Mouse (Mus musculus) kidney, postnatal 0 days (tissue): ENCODE results near the gene Rangrf. TPM values are rescaled to one million over a fixed set of nuclear protein-coding genes. Genes with fewer than 3 reads are reported as not detected.
A peak's percentile ranks its signal among the peaks of the same experiment; 100 is the strongest.
"Not testable (repeated sequence)": the region's sequence is repeated elsewhere in the genome, so short reads cannot be mapped to it uniquely, and the experiment has no call there.

Source experiments
- ATAC-seq: fragments of 200-750 bp; cut with Nextera tagmentation; replicated peaks from 2 replicates; pipeline ENCODE4 v1.8.0; 2017; ENCODE audit warnings: low read depth, moderate number of reproducible peaks, moderate TSS enrichment, moderate library complexity; ENCODE audit not compliant: low FRiP score
- DNase-seq: peaks from one replicate; pipeline ENCODE4 v3.0.0-alpha.2; 2016; ENCODE audit warnings: low spot score
- H3K27ac ChIP-seq: fragments of 300-500 bp; sonication (generic); 2 replicates; pipeline ENCODE4 v1.5.1; 2014; ENCODE audit warnings: mild to moderate bottlenecking
- H3K27me3 ChIP-seq: fragments of 300-500 bp; sonication (generic); 2 replicates; pipeline ENCODE4 v1.6.1; 2014; ENCODE audit warnings: low read length, mixed read lengths; ENCODE audit not compliant: insufficient read depth
- H3K36me3 ChIP-seq: fragments of 300-500 bp; sonication (generic); 2 replicates; pipeline ENCODE4 v1.6.1; 2014; ENCODE audit warnings: low read length, mixed read lengths; ENCODE audit not compliant: insufficient read depth
- H3K4me1 ChIP-seq: fragments of 300-500 bp; sonication (generic); replicated peaks from 2 replicates; pipeline ENCODE4 v1.6.1; 2014; ENCODE audit warnings: antibody characterized with exemption, low read length, mixed read lengths; ENCODE audit not compliant: insufficient read depth
- H3K4me2 ChIP-seq: fragments of 300-500 bp; sonication (generic); 2 replicates; pipeline ENCODE4 v1.6.1; 2014; ENCODE audit warnings: mild to moderate bottlenecking, low read length, moderate library complexity, mixed read lengths
- H3K4me3 ChIP-seq: fragments of 300-500 bp; sonication (generic); replicated peaks from 2 replicates; pipeline ENCODE4 v1.5.1; 2014; ENCODE audit warnings: low read depth, low read length
- H3K9ac ChIP-seq: fragments of 300-500 bp; sonication (generic); 2 replicates; pipeline ENCODE4 v1.6.1; 2014; ENCODE audit warnings: low read depth, low read length
- H3K9me3 ChIP-seq: fragments of 300-500 bp; sonication (generic); replicated peaks from 2 replicates; pipeline ENCODE4 v1.6.1; 2016; ENCODE audit warnings: low read length, inconsistent platforms, mixed read lengths
- CTCF ChIP-seq: IDR thresholded peaks from 2 replicates; pipeline ENCODE4 v1.5.1; 2016; ENCODE audit warnings: antibody characterized with exemption, low read depth, mild to moderate bottlenecking, moderate library complexity
- WGBS: fragments of 180-500 bp; shearing (Covaris S2); extraction: QIAGEN DNeasy Blood & Tissue Kit; methylation state at CpG from one replicate; pipeline ENCODE4 v1.1.7; 2014; 5-methylcytosine and 5-hydroxymethylcytosine counted together
- polyA plus RNA-seq: library from polyadenylated mRNA; unstranded; fragments of >200 nt; fragmentation: Nextera tagmentation; extraction: Ambion mirVana; gene quantifications from 2 replicates; pipeline ENCODE4 v1.2.1, GENCODE M21; 2015

The Rangrf gene
- polyA plus RNA-seq, 1 experiment from 2014 or later = 55.6 TPM

- DNase-seq = no peak
- WGBS = 82% methylated on average over 8 of the region's 8 CpGs
These were observed 32.3 kb downstream of the Rangrf start for GRCm38 (mm10) chr11:68942731-68943130.

GRCm38 (mm10) chr11:68940516-68940915 is 34.5 kb downstream of the Rangrf start:
- Histone ChIP-seq H3K9ac (peak overlapping the region; percentile 64), H3K4me3 (peak overlapping the region; percentile 48), H3K4me1 (no peaks in the 10 kb centered on the region), H3K27ac (peak overlapping the region; percentile 72), H3K4me2 (peak overlapping the region; percentile 71), H3K36me3 (no peaks in the 10 kb centered on the region), H3K9me3 (no peaks in the 10 kb centered on the region), H3K27me3 (no peaks in the 10 kb centered on the region)
- ATAC-seq = peak; percentile 33
- WGBS = 29% methylated on average over 4 of the region's 4 CpGs
- no peak for TF ChIP-seq CTCF
- peak; percentile 21 for DNase-seq

More at GRCm38 (mm10) chr11:68942731-68943130, 32.3 kb downstream of the Rangrf start:
- peak overlapping the region; percentile 31; the same call in 1 of the 2 replicates for H3K27ac ChIP-seq
- H3K9ac ChIP-seq = no peak overlapping the region
- no peaks in the 10 kb centered on the region for H3K9me3 ChIP-seq
- no peak overlapping the region for H3K4me2 ChIP-seq
- H3K4me1 ChIP-seq = peaks cover 7% of the 10 kb centered on the region; the same call in 1 of the 2 replicates
- no peak for TF ChIP-seq CTCF
- H3K27me3 ChIP-seq = no peaks in the 10 kb centered on the region
- no peaks in the 10 kb centered on the region for H3K36me3 ChIP-seq
- no peak for ATAC-seq
- H3K4me3 ChIP-seq = no peak overlapping the region

GRCm38 (mm10) chr11:68939451-68940304 is 35.3 kb downstream of the Rangrf start:
- Histone ChIP-seq H3K27ac (peak overlapping the region; percentile 72), H3K27me3 (no peaks in the 10 kb centered on the region), H3K9me3 (no peaks in the 10 kb centered on the region), H3K4me1 (no peaks in the 10 kb centered on the region), H3K4me3 (peak overlapping the region; percentile 48), H3K9ac (peak overlapping the region; percentile 64), H3K36me3 (no peaks in the 10 kb centered on the region), H3K4me2 (peak overlapping the region; percentile 71)
- 3% methylated on average over 16 of the region's 16 CpGs for WGBS
- ATAC-seq (peak; percentile 97), DNase-seq (peak; percentile 98)
- TF ChIP-seq CTCF = no peak

GRCm38 (mm10) chr11:68936951-68937350 is 38.0 kb downstream of the Rangrf start:
- H3K9ac ChIP-seq, H3K4me1 ChIP-seq, ATAC-seq, H3K27ac ChIP-seq, H3K27me3 ChIP-seq, H3K36me3 ChIP-seq, DNase-seq, H3K9me3 ChIP-seq, H3K4me3 ChIP-seq, H3K4me2 ChIP-seq: not testable (repeated sequence)
- 88% methylated on average over 4 of the region's 4 CpGs for WGBS

- WGBS = 84% methylated on average over 5 of the region's 5 CpGs
- no peak overlapping the region for H3K27ac ChIP-seq
These were observed 41.0 kb downstream of the Rangrf start for GRCm38 (mm10) chr11:68933885-68934507.

GRCm38 (mm10) chr11:68929947-68930346 is 45.0 kb downstream of the Rangrf start:
- H3K4me2 ChIP-seq = no peak overlapping the region
- TF ChIP-seq CTCF = no peak

More at GRCm38 (mm10) chr11:68933885-68934507, 41.0 kb downstream of the Rangrf start:
- DNase-seq = no peak
- no peak for ATAC-seq
- Histone ChIP-seq H3K4me3 (no peak overlapping the region), H3K27me3 (no peaks in the 10 kb centered on the region), H3K9ac (no peak overlapping the region), H3K9me3 (no peaks in the 10 kb centered on the region), H3K4me1 (no peaks in the 10 kb centered on the region), H3K4me2 (no peak overlapping the region), H3K36me3 (no peaks in the 10 kb centered on the region)
- TF ChIP-seq CTCF = no peak

More at GRCm38 (mm10) chr11:68929947-68930346, 45.0 kb downstream of the Rangrf start:
- no peak for DNase-seq
- Histone ChIP-seq H3K9me3 (no peaks in the 10 kb centered on the region), H3K36me3 (no peaks in the 10 kb centered on the region), H3K27me3 (no peaks in the 10 kb centered on the region), H3K4me3 (no peak overlapping the region), H3K4me1 (no peaks in the 10 kb centered on the region), H3K27ac (no peak overlapping the region), H3K9ac (no peak overlapping the region)
- 78% methylated on average over 6 of the region's 6 CpGs for WGBS
- no peak for ATAC-seq
